Mouse (Mus musculus) lung, embryonic 14.5 days (tissue): ENCODE data around the gene Cops3. TPM values are rescaled to one million over a fixed set of nuclear protein-coding genes. Genes with fewer than 3 reads are reported as not detected.
"Not testable (repeated sequence)": the region's sequence is repeated elsewhere in the genome, so short reads cannot be mapped to it uniquely, and the experiment has no call there.

Source experiments
- ATAC-seq: fragments of 200-750 bp; cut with Nextera tagmentation; 2 replicates; pipeline ENCODE4 v1.8.0; 2017; ENCODE audit warnings: mild to moderate bottlenecking, moderate TSS enrichment, moderate library complexity; ENCODE audit not compliant: insufficient read depth
- DNase-seq: peaks from one replicate; pipeline ENCODE4 v3.0.0-alpha.2; 2015
- H3K27ac ChIP-seq: fragments of 300-500 bp; sonication (generic); 2 replicates; pipeline ENCODE4 v1.5.1; 2014; ENCODE audit warnings: low read depth, mild to moderate bottlenecking, moderate library complexity
- H3K27me3 ChIP-seq: fragments of 300-500 bp; sonication (generic); 2 replicates; pipeline ENCODE4 v1.6.1; 2014; ENCODE audit warnings: low read length, control low read depth; ENCODE audit not compliant: insufficient read depth
- H3K36me3 ChIP-seq: fragments of 300-500 bp; sonication (generic); 2 replicates; pipeline ENCODE4 v1.6.1; 2014; ENCODE audit warnings: control low read depth; ENCODE audit not compliant: insufficient read depth
- H3K4me1 ChIP-seq: fragments of 300-500 bp; sonication (generic); 2 replicates; pipeline ENCODE4 v1.6.1; 2014; ENCODE audit warnings: antibody characterized with exemption, control low read depth; ENCODE audit not compliant: insufficient read depth
- H3K4me2 ChIP-seq: fragments of 300-500 bp; sonication (generic); 2 replicates; pipeline ENCODE4 v1.6.1; 2014; ENCODE audit warnings: mild to moderate bottlenecking
- H3K4me3 ChIP-seq: fragments of 300-500 bp; sonication (generic); 2 replicates; pipeline ENCODE4 v1.5.1; 2014; ENCODE audit warnings: low read depth, low read length
- H3K9ac ChIP-seq: fragments of 300-500 bp; sonication (generic); 2 replicates; pipeline ENCODE4 v1.6.1; 2014
- H3K9me3 ChIP-seq: fragments of 300-500 bp; sonication (generic); 2 replicates; pipeline ENCODE4 v1.6.1; 2016; ENCODE audit warnings: low read depth, low read length, control low read depth
- CTCF ChIP-seq: IDR thresholded peaks from 2 replicates; pipeline ENCODE4 v1.5.1; 2016; ENCODE audit warnings: antibody characterized with exemption, low read depth
- WGBS: fragments of 180-500 bp; shearing (Covaris S2); extraction: QIAGEN DNeasy Blood & Tissue Kit; methylation state at CpG from one replicate; pipeline ENCODE4 v1.1.7; 2014; 5-methylcytosine and 5-hydroxymethylcytosine counted together
- polyA plus RNA-seq: library from polyadenylated mRNA; unstranded; fragments of >200 nt; fragmentation: Nextera tagmentation; extraction: Ambion mirVana; gene quantifications from 2 replicates; pipeline ENCODE4 v1.2.1, GENCODE M21; 2014

Cops3 gene
- polyA plus RNA-seq, 1 experiment from 2014 or later, result 224 TPM

GRCm38 (mm10) chr11:59860467-59860866 lies 20.8 kb upstream of the Cops3 start:
- TF ChIP-seq CTCF, result no peak
- Histone ChIP-seq H3K9ac (no peak overlapping the region), H3K9me3 (no peaks in the 10 kb centered on the region), H3K4me2 (no peak overlapping the region), H3K27ac (no peak overlapping the region), H3K36me3 (peaks cover 8% of the 10 kb centered on the region; the same call in 1 of the 2 replicates), H3K4me3 (no peak overlapping the region), H3K27me3 (no peaks in the 10 kb centered on the region), H3K4me1 (no peaks in the 10 kb centered on the region)
- WGBS, result 86% methylated on average over 11 of the region's 11 CpGs
- no peak for ATAC-seq
- no peak for DNase-seq

DNA sequence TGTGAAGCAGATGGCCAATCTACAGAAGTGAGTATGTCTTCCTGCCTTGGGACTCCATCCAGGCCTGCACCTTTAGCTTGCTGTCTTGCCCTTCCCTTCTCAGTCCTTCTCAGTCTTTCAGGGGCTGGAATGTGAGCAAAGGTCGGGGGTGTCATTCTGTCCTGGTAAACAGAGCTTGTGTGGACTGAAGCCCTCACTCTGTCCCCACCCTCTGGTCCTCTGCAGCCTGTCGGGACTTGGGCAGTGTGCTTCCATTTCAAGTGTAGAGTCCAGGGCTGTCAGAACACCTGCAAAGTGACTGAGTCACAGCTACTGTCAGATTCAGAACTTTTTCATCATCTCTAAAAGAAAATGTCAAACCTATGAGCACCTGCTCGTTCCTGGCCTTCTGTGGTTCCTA lies 13.2 kb upstream of the Cops3 start:
- Histone ChIP-seq H3K9me3 (no peaks in the 10 kb centered on the region), H3K4me3 (no peak overlapping the region), H3K27ac (no peak overlapping the region), H3K4me2 (no peak overlapping the region), H3K36me3 (0 out of 2 replicates have a peak, but pooled peaks cover 6% of the 10 kb centered on the region), H3K27me3 (no peaks in the 10 kb centered on the region), H3K4me1 (no peaks in the 10 kb centered on the region), H3K9ac (no peak overlapping the region)
- 52% methylated on average over 3 of the region's 3 CpGs for WGBS
- no peak for TF ChIP-seq CTCF
- ATAC-seq, result no peak
- no peak for DNase-seq

GRCm38 (mm10) chr11:59847891-59848884 lies 8.6 kb upstream of the Cops3 start:
- H3K4me1 ChIP-seq, result 0 out of 2 replicates have a peak, but pooled peaks cover 2% of the 10 kb centered on the region
- under 1% methylated on average over 69 of the region's 69 CpGs for WGBS
- peak; percentile 87 for ATAC-seq

DNA sequence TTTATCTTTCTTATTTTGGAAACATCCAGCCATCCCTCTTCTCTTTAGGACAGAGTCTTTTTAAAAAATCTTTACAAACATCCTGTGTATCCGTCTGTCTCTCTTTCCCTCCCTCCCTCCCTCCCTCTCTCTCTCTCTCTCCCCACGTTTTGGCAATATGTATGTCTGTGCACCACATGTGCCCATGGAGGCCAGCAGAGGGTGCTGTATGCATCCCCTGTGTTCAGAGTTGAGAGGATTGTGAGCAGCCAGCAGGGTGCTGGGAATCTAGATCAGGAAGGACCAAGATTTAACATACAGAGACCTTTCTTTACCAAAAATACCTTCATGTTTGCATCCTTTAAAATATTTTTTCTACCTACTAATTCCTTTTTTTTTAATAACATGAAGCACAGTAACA lies 7.5 kb upstream of the Cops3 start:
- Histone ChIP-seq H3K9me3 (no peaks in the 10 kb centered on the region), H3K4me1 (0 out of 2 replicates have a peak, but pooled peaks cover 2% of the 10 kb centered on the region), H3K36me3 (peaks cover 6% of the 10 kb centered on the region; the same call in 1 of the 2 replicates), H3K4me2 (peak overlapping the region; percentile 80), H3K27me3 (no peaks in the 10 kb centered on the region), H3K27ac (no peak overlapping the region), H3K9ac (no peak overlapping the region), H3K4me3 (peak overlapping the region; percentile 74)
- peak; percentile 69 for TF ChIP-seq CTCF
- peak; percentile 79 for DNase-seq
- ATAC-seq, result no peak
- WGBS, result 9% methylated on average over 2 of the region's 2 CpGs

More at GRCm38 (mm10) chr11:59847891-59848884, 8.6 kb upstream of the Cops3 start:
- Histone ChIP-seq H3K27me3 (no peaks in the 10 kb centered on the region), H3K9ac (peak overlapping the region; percentile 89), H3K27ac (peak overlapping the region; percentile 88), H3K4me2 (peak overlapping the region; percentile 80), H3K36me3 (peaks cover 6% of the 10 kb centered on the region; the same call in 1 of the 2 replicates), H3K4me3 (peak overlapping the region; percentile 74), H3K9me3 (no peaks in the 10 kb centered on the region)
- peak; percentile 30; the same call in 1 of the 2 replicates for TF ChIP-seq CTCF
- DNase-seq, result peak; percentile 85

DNA sequence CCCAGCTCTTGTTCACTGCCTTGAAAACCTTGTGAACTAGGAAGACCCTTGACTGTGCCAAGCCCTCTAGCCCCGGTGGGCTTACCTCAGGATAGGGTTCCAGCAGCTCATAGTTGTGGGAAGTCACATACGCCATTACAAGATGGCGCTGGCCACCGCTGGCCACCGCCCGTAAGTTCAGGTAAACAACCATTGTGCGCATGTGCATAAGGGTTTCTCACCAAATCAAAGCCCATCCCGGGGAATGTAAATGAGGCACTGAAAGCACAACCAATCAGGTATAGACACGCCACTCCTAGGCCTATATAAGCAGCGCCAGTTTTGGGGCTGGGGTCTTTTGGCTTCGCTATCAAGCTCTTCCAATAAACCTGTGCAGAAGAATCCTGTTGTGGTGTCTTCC lies 6.7 kb upstream of the Cops3 start:
- no peak overlapping the region for H3K27ac ChIP-seq
- no peak for TF ChIP-seq CTCF
- H3K4me2 ChIP-seq, result no peak overlapping the region
- 95% methylated on average over 11 of the region's 11 CpGs for WGBS
- DNase-seq (no peak), ATAC-seq (no peak)
- 0 out of 2 replicates have a peak, but pooled peaks cover 2% of the 10 kb centered on the region for H3K4me1 ChIP-seq
- H3K27me3 ChIP-seq, result no peaks in the 10 kb centered on the region
- H3K9me3 ChIP-seq, result no peaks in the 10 kb centered on the region
- H3K9ac ChIP-seq, result no peak overlapping the region
- no peak overlapping the region for H3K4me3 ChIP-seq
- H3K36me3 ChIP-seq, result peaks cover 6% of the 10 kb centered on the region; the same call in 1 of the 2 replicates

DNA sequence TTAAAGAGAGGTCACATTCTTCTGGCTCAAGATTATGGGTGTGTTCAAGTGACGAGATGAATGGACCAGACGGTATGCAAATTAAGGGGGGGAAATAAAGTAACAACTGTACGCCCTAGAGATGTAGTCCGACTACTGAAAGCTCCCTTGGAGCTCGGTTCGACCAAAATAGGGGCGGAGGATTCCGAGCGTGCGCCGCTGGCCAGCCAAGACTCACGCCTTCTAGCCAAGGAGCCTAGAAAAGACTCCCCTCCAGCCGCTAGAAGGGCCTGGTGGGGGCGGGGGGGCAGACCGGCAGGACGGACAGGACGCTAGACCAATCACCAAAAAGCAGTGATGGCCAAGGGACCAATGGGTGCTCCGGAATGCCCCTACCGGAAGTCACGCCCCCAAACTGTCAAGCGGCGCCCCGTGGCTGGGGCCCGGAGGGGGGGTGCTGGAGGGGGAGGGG lies 605 bp downstream of the Cops3 start, which contains the start of gene Nt5m:
Gene Nt5m, plus strand, starts transcription at position 440 of the 451 bp plus-strand sequence.
- peaks cover 6% of the 10 kb centered on the region; the same call in 1 of the 2 replicates for H3K4me1 ChIP-seq
- peaks cover 31% of the 10 kb centered on the region for H3K36me3 ChIP-seq
- no peaks in the 10 kb centered on the region for H3K27me3 ChIP-seq
- peak within 1 kb of the TSS; percentile 98 for H3K4me3 ChIP-seq
- peak within 1 kb of the TSS; percentile 70 for H3K4me2 ChIP-seq
- H3K9me3 ChIP-seq, result no peaks in the 10 kb centered on the region
- peak; percentile 97 for DNase-seq
- no peak for TF ChIP-seq CTCF
- H3K9ac ChIP-seq, result peak within 1 kb of the TSS; percentile 95
- peak within 1 kb of the TSS; percentile 98 for H3K27ac ChIP-seq
- peak; percentile 98 for ATAC-seq
- WGBS, result under 1% methylated on average over 24 of the region's 24 CpGs

- peaks cover 6% of the 10 kb centered on the region; the same call in 1 of the 2 replicates for H3K4me1 ChIP-seq
- no peaks in the 10 kb centered on the region for H3K27me3 ChIP-seq
- no peak for TF ChIP-seq CTCF
- peak overlapping the region; percentile 70 for H3K4me2 ChIP-seq
- peak overlapping the region; percentile 98 for H3K4me3 ChIP-seq
- H3K27ac ChIP-seq, result peak overlapping the region; percentile 60; the same call in 1 of the 2 replicates
- DNase-seq (no peak), ATAC-seq (no peak)
- peak overlapping the region; percentile 95; the same call in 1 of the 2 replicates for H3K9ac ChIP-seq
- H3K9me3 ChIP-seq, result no peaks in the 10 kb centered on the region
- peaks cover 37% of the 10 kb centered on the region for H3K36me3 ChIP-seq
- 55% methylated on average over 4 of the region's 4 CpGs for WGBS
Measured at GRCm38 (mm10) chr11:59838426-59838825, 1.2 kb downstream of the Cops3 start.

- WGBS, result no CpG with 5 or more reads among the region's 1 CpGs
- H3K4me1 ChIP-seq, ATAC-seq, H3K9me3 ChIP-seq, H3K9ac ChIP-seq, H3K27ac ChIP-seq, DNase-seq, H3K27me3 ChIP-seq: not testable (repeated sequence)
- Histone ChIP-seq H3K36me3 (peaks cover 42% of the 10 kb centered on the region), H3K4me2 (peak overlapping the region; percentile 70), H3K4me3 (peak overlapping the region; percentile 98)
Measured at GRCm38 (mm10) chr11:59837789-59838188, 1.8 kb downstream of the Cops3 start.
